Mouse (Mus musculus) heart, embryonic 15.5 days (tissue): ENCODE measurements around the gene Aurka. TPM values are rescaled to one million over a fixed set of nuclear protein-coding genes. Genes with fewer than 3 reads are reported as not detected.

Experiments used
- ATAC-seq: fragments of 200-750 bp; cut with Nextera tagmentation; replicated peaks from 2 replicates; pipeline ENCODE4 v1.8.0; 2017; ENCODE audit warnings: low read depth, moderate TSS enrichment; ENCODE audit not compliant: insufficient number of reproducible peaks, insufficient read depth, low FRiP score
- H3K27ac ChIP-seq: fragments of 300-500 bp; sonication (generic); 2 replicates; pipeline ENCODE4 v1.5.1; 2015; ENCODE audit warnings: mild to moderate bottlenecking, inconsistent platforms
- H3K27me3 ChIP-seq: fragments of 300-500 bp; sonication (generic); 2 replicates; pipeline ENCODE4 v1.6.1; 2015; ENCODE audit warnings: inconsistent platforms
- H3K36me3 ChIP-seq: fragments of 300-500 bp; sonication (generic); 2 replicates; pipeline ENCODE4 v1.6.1; 2015; ENCODE audit warnings: mild to moderate bottlenecking, inconsistent platforms
- H3K4me1 ChIP-seq: fragments of 300-500 bp; sonication (generic); replicated peaks from 2 replicates; pipeline ENCODE4 v1.6.1; 2015; ENCODE audit warnings: inconsistent platforms
- H3K4me2 ChIP-seq: fragments of 300-500 bp; sonication (generic); 2 replicates; pipeline ENCODE4 v1.6.1; 2015; ENCODE audit warnings: inconsistent platforms, mild to moderate bottlenecking, moderate library complexity
- H3K4me3 ChIP-seq: fragments of 300-500 bp; sonication (generic); 2 replicates; pipeline ENCODE4 v1.5.1; 2015; ENCODE audit warnings: mild to moderate bottlenecking, inconsistent platforms
- H3K9ac ChIP-seq: fragments of 300-500 bp; sonication (generic); 2 replicates; pipeline ENCODE4 v1.6.1; 2015; ENCODE audit warnings: mild to moderate bottlenecking, inconsistent platforms
- H3K9me3 ChIP-seq: fragments of 300-500 bp; sonication (generic); replicated peaks from 2 replicates; pipeline ENCODE4 v1.6.1; 2016; ENCODE audit warnings: inconsistent platforms
- WGBS: fragments of 180-500 bp; shearing (Covaris S2); methylation state at CpG from one replicate; pipeline ENCODE4 v1.1.7; 2015; ENCODE audit warnings: mixed read lengths; 5-methylcytosine and 5-hydroxymethylcytosine counted together
- polyA plus RNA-seq: library from polyadenylated mRNA; unstranded; fragments of >200 nt; fragmentation: Nextera tagmentation; extraction: Ambion mirVana; gene quantifications from 2 replicates; pipeline ENCODE4 v1.2.1, GENCODE M21; 2015

Aurka gene
- polyA plus RNA-seq, 1 experiment from 2014 or later, result 76.8 TPM

DNA sequence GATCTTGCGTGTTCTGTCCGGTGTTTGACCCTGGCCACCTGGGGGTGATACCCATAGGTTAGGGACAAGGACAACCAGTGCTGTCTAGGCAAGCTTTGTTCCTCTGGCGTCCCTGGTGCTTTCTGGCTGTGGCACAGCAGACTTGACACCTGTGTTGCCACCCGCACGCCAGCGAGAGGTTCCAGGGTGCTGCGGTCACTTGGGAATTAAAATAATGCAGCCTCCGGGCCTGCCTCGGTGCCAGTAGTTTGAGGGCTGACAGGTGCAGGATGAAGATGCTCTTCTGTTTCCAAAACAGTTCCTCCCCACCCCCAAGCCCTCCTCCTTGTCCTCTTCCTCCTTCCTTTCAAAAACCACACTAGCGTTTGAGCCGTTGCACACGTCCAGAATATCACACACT lies 11.6 kb upstream of the Aurka start:
- no peak overlapping the region for H3K27ac ChIP-seq
- no peaks in the 10 kb centered on the region for H3K9me3 ChIP-seq
- no peaks in the 10 kb centered on the region for H3K4me1 ChIP-seq
- no peak for ATAC-seq
- H3K27me3 ChIP-seq, result no peaks in the 10 kb centered on the region
- no peak overlapping the region for H3K9ac ChIP-seq
- WGBS, result 87% methylated on average over 12 of the region's 12 CpGs
- H3K36me3 ChIP-seq, result peaks cover 49% of the 10 kb centered on the region
- H3K4me2 ChIP-seq, result no peak overlapping the region
- H3K4me3 ChIP-seq, result no peak overlapping the region

GRCm38 (mm10) chr2:172381341-172381740 lies 11.0 kb upstream of the Aurka start:
- WGBS, result 88% methylated on average over 11 of the region's 11 CpGs
- no peak for ATAC-seq
- no peaks in the 10 kb centered on the region for H3K4me1 ChIP-seq
- no peak overlapping the region for H3K27ac ChIP-seq
- no peaks in the 10 kb centered on the region for H3K9me3 ChIP-seq
- H3K9ac ChIP-seq, result no peak overlapping the region
- peaks cover 53% of the 10 kb centered on the region for H3K36me3 ChIP-seq
- no peaks in the 10 kb centered on the region for H3K27me3 ChIP-seq
- H3K4me3 ChIP-seq, result no peak overlapping the region
- no peak overlapping the region for H3K4me2 ChIP-seq

DNA sequence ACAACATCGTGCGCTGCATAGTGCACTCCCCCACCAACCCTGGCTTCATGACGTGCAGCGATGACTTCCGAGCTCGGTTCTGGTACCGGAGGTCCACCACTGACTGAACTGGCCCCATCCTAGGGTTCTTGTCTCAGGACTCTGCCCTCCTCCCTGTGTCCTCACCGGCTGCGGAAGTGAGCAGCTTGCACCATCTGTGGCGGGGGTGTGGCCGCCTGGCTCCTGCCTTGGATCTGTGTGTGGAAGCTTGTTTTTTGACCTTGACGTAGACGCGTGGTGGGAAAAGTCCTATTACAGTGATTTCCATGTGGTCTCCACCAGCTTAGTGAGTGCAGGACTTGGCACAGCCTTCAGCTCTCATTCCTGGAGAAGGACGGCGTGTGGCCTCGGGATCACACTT lies 10.2 kb upstream of the Aurka start:
- Histone ChIP-seq H3K4me3 (no peak overlapping the region), H3K9me3 (no peaks in the 10 kb centered on the region), H3K9ac (no peak overlapping the region), H3K4me1 (no peaks in the 10 kb centered on the region), H3K27me3 (no peaks in the 10 kb centered on the region), H3K4me2 (no peak overlapping the region), H3K36me3 (peaks cover 61% of the 10 kb centered on the region), H3K27ac (no peak overlapping the region)
- 90% methylated on average over 17 of the region's 17 CpGs for WGBS
- ATAC-seq, result no peak

- H3K36me3 ChIP-seq, result peaks cover 81% of the 10 kb centered on the region
- no peak overlapping the region for H3K9ac ChIP-seq
- no peak overlapping the region for H3K27ac ChIP-seq
- H3K9me3 ChIP-seq, result no peaks in the 10 kb centered on the region
- no peaks in the 10 kb centered on the region for H3K4me1 ChIP-seq
- no peaks in the 10 kb centered on the region for H3K27me3 ChIP-seq
- no peak overlapping the region for H3K4me2 ChIP-seq
- ATAC-seq, result no peak
- 65% methylated on average over 7 of the region's 7 CpGs for WGBS
- no peak overlapping the region for H3K4me3 ChIP-seq
Observed at GRCm38 (mm10) chr2:172378332-172378731, 8.0 kb upstream of the Aurka start.

- Histone ChIP-seq H3K9me3 (no peaks in the 10 kb centered on the region), H3K4me1 (0 out of 2 replicates have a peak, but pooled peaks cover 2% of the 10 kb centered on the region), H3K27me3 (no peaks in the 10 kb centered on the region), H3K4me2 (no peak overlapping the region), H3K27ac (no peak overlapping the region), H3K36me3 (peaks cover 88% of the 10 kb centered on the region), H3K4me3 (no peak overlapping the region), H3K9ac (no peak overlapping the region)
- WGBS, result 61% methylated on average over 5 of the region's 5 CpGs
- ATAC-seq, result no peak
Observed at GRCm38 (mm10) chr2:172376999-172377515, 6.7 kb upstream of the Aurka start.

GRCm38 (mm10) chr2:172376551-172376950 lies 6.2 kb upstream of the Aurka start:
- Histone ChIP-seq H3K9me3 (no peaks in the 10 kb centered on the region), H3K27ac (no peak overlapping the region), H3K4me1 (peaks cover 6% of the 10 kb centered on the region), H3K4me2 (no peak overlapping the region), H3K27me3 (no peaks in the 10 kb centered on the region), H3K9ac (no peak overlapping the region), H3K4me3 (no peak overlapping the region), H3K36me3 (peaks cover 85% of the 10 kb centered on the region)
- ATAC-seq, result no peak
- WGBS, result 79% methylated on average over 4 of the region's 4 CpGs

DNA sequence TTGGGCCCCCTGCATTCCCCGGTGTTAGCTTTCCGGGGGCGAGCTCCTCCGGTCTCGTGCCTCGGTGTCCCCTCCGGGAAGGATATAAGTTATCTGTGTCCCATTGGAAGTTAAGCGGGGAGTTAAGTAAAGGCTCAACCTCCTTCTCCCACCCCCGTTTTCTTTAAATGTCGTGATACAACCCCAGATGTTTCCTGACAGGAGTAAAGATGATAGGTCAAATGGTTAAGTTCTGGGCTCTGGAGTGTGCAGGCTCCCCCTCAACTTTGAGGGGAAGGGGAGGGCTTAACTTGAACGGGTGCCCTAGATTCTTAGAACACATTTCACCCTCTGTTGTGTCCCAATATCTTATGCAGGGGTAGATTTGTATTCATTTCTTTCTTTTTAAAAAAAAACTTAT lies 923 bp upstream of the Aurka start:
- H3K9ac ChIP-seq, result peak overlapping the region; percentile 92
- no peaks in the 10 kb centered on the region for H3K9me3 ChIP-seq
- no peak for ATAC-seq
- peaks cover 43% of the 10 kb centered on the region for H3K36me3 ChIP-seq
- H3K4me3 ChIP-seq, result peak overlapping the region; percentile 90
- H3K27ac ChIP-seq, result peak overlapping the region; percentile 86
- 0% methylated on average over 11 of the region's 11 CpGs for WGBS
- H3K4me1 ChIP-seq, result peaks cover 33% of the 10 kb centered on the region
- peak overlapping the region; percentile 69 for H3K4me2 ChIP-seq
- H3K27me3 ChIP-seq, result no peaks in the 10 kb centered on the region

- Histone ChIP-seq H3K36me3 (peaks cover 78% of the 10 kb centered on the region), H3K9me3 (no peaks in the 10 kb centered on the region), H3K4me3 (no peak overlapping the region), H3K4me2 (no peak overlapping the region), H3K4me1 (peaks cover 6% of the 10 kb centered on the region), H3K9ac (peak overlapping the region; percentile 4; the same call in 1 of the 2 replicates), H3K27me3 (no peaks in the 10 kb centered on the region), H3K27ac (no peak overlapping the region)
- 83% methylated on average over 7 of the region's 7 CpGs for WGBS
- ATAC-seq, result no peak
Observed at GRCm38 (mm10) chr2:172363176-172363575, 7.2 kb downstream of the Aurka start.

GRCm38 (mm10) chr2:172355833-172356232 lies 14.5 kb downstream of the Aurka start:
- H3K9ac ChIP-seq, result no peak overlapping the region
- 79% methylated on average over 5 of the region's 5 CpGs for WGBS

GRCm38 (mm10) chr2:172354761-172355160 lies 15.6 kb downstream of the Aurka start:
- H3K36me3 ChIP-seq, result peaks cover 47% of the 10 kb centered on the region
- no peak for ATAC-seq
- no peak overlapping the region for H3K4me3 ChIP-seq
- 84% methylated on average over 9 of the region's 9 CpGs for WGBS
- H3K9me3 ChIP-seq, result no peaks in the 10 kb centered on the region
- no peaks in the 10 kb centered on the region; the same call in 1 of the 2 replicates for H3K4me1 ChIP-seq
- H3K27me3 ChIP-seq, result no peaks in the 10 kb centered on the region
- H3K9ac ChIP-seq, result no peak overlapping the region
- H3K27ac ChIP-seq, result no peak overlapping the region
- H3K4me2 ChIP-seq, result no peak overlapping the region

More at GRCm38 (mm10) chr2:172355833-172356232, 14.5 kb downstream of the Aurka start:
- peaks cover 57% of the 10 kb centered on the region for H3K36me3 ChIP-seq
- H3K27me3 ChIP-seq, result no peaks in the 10 kb centered on the region
- no peaks in the 10 kb centered on the region for H3K9me3 ChIP-seq
- no peak for ATAC-seq
- no peaks in the 10 kb centered on the region; the same call in 1 of the 2 replicates for H3K4me1 ChIP-seq
- no peak overlapping the region for H3K4me3 ChIP-seq
- H3K27ac ChIP-seq, result no peak overlapping the region
- no peak overlapping the region for H3K4me2 ChIP-seq

DNA sequence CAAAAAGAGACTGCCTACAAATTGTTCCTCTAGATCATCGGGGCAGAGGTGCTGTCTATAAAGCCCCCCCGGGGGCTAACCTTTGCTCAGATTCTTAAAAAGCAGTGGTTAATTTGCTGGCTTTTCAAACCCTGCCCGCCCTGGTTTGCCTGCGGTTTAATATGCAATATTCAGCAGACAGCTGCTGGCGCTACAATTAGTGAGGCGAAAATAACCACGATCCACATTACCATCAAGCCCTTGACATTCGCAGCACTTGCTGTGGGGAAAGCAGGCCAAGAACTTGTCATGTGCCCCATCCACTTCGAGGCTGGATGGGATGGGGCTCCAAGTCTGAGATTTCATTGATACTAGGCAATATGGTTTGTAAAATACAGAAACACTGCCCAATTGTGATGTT lies 17.1 kb downstream of the Aurka start:
- no peak overlapping the region for H3K4me2 ChIP-seq
- H3K4me3 ChIP-seq, result no peak overlapping the region
- peaks cover 33% of the 10 kb centered on the region for H3K36me3 ChIP-seq
- 77% methylated on average over 9 of the region's 9 CpGs for WGBS
- no peaks in the 10 kb centered on the region for H3K9me3 ChIP-seq
- no peak overlapping the region for H3K9ac ChIP-seq
- H3K27ac ChIP-seq, result no peak overlapping the region
- peaks cover 10% of the 10 kb centered on the region for H3K4me1 ChIP-seq
- H3K27me3 ChIP-seq, result no peaks in the 10 kb centered on the region
- no peak for ATAC-seq

- Histone ChIP-seq H3K27me3 (no peaks in the 10 kb centered on the region), H3K9ac (no peak overlapping the region), H3K9me3 (no peaks in the 10 kb centered on the region), H3K36me3 (peaks cover 8% of the 10 kb centered on the region), H3K4me1 (peaks cover 27% of the 10 kb centered on the region), H3K27ac (no peak overlapping the region), H3K4me3 (no peak overlapping the region), H3K4me2 (no peak overlapping the region)
- 61% methylated on average over 8 of the region's 8 CpGs for WGBS
- no peak for ATAC-seq
Observed at GRCm38 (mm10) chr2:172350773-172351172, 19.6 kb downstream of the Aurka start.
